Mouse (Mus musculus) testis, postnatal 14 days (tissue): ENCODE measurements around the gene Hpd.

Experiments
- DNase-seq: peaks from one replicate; pipeline ENCODE4 v3.0.0; 2021; ENCODE audit warnings: low spot score

The Hpd gene

GRCm38 (mm10) chr5:123134875-123135382 lies 47.6 kb downstream of the Hpd start:
- DNase-seq: no peak

GRCm38 (mm10) chr5:123134186-123134874 lies 48.2 kb downstream of the Hpd start:
- DNase-seq: peak; percentile 63

- no peak for DNase-seq
Measured at GRCm38 (mm10) chr5:123133784-123134143, 48.8 kb downstream of the Hpd start.

GRCm38 (mm10) chr5:123133083-123133783 lies 49.3 kb downstream of the Hpd start:
- peak; percentile 76 for DNase-seq

DNA sequence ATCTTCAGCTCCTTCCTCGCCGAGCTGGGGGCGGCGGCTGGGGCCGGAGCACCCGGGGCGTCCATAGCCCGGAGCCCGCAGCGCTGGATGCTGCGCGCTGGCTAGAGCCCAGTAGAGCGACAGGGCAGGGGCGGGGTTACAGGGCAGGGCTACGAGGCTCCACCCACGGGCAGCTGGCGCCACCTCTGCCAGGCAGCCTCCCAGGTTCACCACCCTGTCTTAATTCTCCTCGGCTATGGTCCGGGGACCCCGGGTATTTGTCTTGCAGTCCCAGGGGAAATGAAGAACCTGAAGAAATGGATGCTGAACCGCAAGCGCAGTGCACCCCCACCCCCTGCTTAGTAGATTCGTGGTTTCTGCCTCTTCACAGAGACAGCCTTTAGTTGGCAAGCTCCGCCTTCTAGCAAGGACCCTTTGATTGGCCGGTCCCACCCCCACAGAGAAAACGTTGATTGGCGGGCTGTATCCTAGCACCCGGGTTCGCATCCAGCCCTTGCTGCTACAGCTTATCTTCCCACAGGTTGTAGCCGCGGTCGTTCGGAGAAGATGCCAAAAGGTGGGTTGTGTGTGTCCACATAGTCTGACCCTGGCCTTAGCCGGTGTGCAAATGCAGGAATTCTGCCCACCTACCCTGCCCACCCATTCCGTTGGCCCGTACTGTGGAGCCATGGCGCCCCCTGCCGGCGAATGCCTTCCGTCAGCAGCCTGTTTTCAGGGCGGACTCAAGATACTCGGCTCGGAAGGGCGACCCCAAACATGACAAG lies 50.0 kb downstream of the Hpd start, which contains the start of gene Rhof:
Rhof (minus strand) TSS at position 385 of the 764 bp plus-strand sequence.
- peak; percentile 84 for DNase-seq

DNA sequence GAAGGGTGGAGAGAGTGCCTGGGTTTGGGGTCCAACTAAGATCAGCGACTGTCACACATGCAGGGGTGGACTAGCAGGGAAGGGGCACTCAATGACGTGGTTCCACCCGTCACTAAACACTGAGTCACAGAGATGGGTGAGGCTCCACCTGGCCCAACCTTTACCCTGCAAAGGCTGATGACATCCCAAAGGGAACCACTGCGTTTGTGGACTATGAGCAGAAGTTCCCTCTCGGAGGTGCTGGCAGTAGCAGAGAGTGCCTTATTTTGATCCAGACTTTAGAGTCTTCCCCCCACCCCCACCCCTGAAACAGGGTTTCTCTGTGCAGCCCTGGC lies 51.7 kb downstream of the Hpd start:
- DNase-seq: no peak

- no peak for DNase-seq
Measured at GRCm38 (mm10) chr5:123130030-123130813, 52.3 kb downstream of the Hpd start.

DNA sequence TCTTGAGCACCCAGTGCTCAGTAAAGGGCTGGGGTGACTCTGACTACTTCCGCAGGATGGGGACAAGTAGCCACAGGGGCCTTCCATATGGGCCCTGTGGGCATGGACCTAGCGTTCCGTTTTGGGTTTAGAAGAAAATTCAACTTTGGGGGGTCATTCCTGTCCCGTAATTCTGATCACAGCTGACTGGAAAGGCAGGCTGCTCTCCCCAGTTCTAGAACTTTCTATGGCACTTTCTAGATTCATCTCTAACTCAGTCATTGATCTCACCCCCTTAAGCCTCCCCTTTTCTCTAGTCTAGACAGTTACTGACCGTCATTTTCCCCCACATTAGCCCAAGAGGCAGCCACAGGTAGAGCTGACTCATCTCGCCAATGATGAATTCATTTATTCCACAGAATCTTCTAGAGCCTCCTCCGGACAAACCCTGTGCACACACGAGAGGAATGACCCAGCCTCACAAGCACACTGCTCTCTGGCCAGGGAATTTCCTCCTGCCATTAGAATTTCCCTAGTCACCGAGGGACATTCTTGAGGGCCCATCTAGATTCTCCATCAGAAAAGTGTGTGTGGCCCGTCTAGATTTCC lies 53.3 kb downstream of the Hpd start:
- DNase-seq: no peak

DNA sequence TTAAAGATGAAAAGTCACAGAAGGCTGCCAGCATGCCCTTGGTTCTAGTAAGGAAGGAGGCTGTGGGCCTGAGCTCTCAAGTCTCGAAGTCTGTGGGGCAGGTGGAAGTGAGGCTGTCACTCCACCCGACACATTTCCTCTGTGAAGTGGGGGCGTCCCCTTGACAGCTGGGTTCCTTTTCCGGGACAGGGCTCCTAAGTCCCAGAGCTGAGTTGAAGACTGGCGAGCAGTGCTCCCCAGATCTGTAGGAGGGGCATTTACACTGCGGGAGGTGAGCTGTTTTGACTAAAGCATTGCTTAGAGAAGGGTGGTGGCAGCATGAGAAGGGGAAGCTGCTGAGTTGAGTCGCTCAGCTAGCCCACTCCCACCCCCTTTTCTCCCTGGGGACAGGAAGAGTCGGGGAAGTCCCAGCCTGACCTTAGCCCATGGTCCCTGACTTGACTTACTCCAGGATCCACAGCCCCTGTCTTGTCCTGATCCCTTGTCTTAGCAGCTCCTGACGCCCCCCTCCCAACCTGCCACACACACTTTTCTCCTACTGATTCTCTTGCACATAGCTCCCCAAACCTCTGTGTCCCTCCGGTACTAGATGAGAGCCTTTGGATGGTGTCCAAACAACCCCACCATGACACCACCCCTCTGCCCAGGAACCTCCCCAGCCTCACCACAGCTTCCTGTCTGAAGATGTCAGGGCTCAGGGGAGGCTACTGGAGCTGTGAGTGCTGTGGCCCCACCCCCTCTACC lies 53.9 kb downstream of the Hpd start:
- no peak for DNase-seq

- DNase-seq: no peak
Measured at GRCm38 (mm10) chr5:123127031-123127430, 55.5 kb downstream of the Hpd start.

DNA sequence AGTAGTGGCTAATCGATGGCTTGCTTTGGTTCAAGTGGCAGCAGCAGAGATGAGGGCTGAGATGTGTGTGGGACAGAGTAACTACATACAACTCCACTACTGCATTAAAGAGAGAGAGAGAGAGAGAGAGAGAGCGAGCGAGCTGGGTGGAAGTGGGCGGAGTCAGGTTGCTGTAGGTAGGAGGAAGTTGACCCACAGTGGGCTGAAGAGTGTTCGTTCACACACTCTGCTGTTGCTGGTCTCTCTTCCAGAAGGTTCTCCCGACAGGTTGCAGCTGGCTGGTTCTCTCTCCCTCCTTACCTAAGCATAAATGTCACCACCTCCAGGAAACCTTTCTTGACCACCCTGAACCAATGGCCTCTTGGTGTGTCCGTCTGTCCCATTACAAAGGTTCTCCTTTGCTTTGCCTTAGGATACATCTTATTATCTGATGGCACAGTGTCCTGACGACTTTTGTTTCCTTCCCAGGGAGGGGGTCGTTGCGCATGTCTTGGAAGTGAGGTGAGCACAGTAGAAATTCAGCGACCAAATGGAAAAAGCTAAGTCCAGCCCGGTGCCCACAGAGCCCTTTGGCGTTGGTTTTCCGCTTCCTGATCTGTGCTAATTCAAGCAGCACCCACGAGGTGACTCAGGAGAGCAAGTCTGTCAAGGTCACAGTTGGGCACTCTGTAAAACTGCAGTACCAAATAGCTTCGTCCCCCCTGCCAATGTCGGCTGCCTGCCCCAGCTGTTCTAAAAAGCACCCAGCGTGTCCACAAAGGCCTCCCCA lies 56.7 kb downstream of the Hpd start:
- no peak for DNase-seq

- no peak for DNase-seq
Measured at GRCm38 (mm10) chr5:123125105-123125504, 57.4 kb downstream of the Hpd start.

- DNase-seq: no peak
Measured at GRCm38 (mm10) chr5:123122181-123122580, 60.3 kb downstream of the Hpd start.
